Mouse (Mus musculus) ES-CJ7 (cell line): ENCODE results near the gene Zic1.

Experiments used
- DNase-seq: peaks from one replicate; pipeline ENCODE4 v3.0.0; 2011; ENCODE audit warnings: low read depth, low spot score

The Zic1 gene

GRCm38 (mm10) chr9:91354434-91355269, 11.0 kb downstream of the Zic1 start:
- no peak for DNase-seq

GRCm38 (mm10) chr9:91353551-91354433, 11.8 kb downstream of the Zic1 start:
- no peak for DNase-seq

- DNase-seq = no peak
Measured at GRCm38 (mm10) chr9:91352786-91353185, 12.8 kb downstream of the Zic1 start.

- DNase-seq = no peak
Measured at GRCm38 (mm10) chr9:91351961-91352411, 13.6 kb downstream of the Zic1 start.

- DNase-seq = no peak
Measured at GRCm38 (mm10) chr9:91351361-91351760, 14.2 kb downstream of the Zic1 start.

GRCm38 (mm10) chr9:91350861-91351291, 14.7 kb downstream of the Zic1 start:
- peak; percentile 36 for DNase-seq

- DNase-seq = no peak
Measured at GRCm38 (mm10) chr9:91350211-91350791, 15.3 kb downstream of the Zic1 start.

- DNase-seq = no peak
Measured at GRCm38 (mm10) chr9:91348746-91349145, 16.9 kb downstream of the Zic1 start.

GRCm38 (mm10) chr9:91347591-91347990, 18.0 kb downstream of the Zic1 start:
- no peak for DNase-seq
